Comparison of ENCODE assay signal across 11 mouse cellular contexts in genomic region chr2:137073473-137074312, GRCm38 (mm10). TPM values are rescaled to one million over a fixed set of nuclear protein-coding genes. Genes with fewer than 3 reads are reported as not detected.
DNase-seq lines count a peak whose midpoint lies in the region; ATAC-seq lines count a peak whose summit lies in the region.
"Had no signal": no experiment of that assay in that cellular context is flagged by ENCODE, and none has a peak within 500 bp of the region (broad histone marks: within the 10 kb centered on the region; RNA-seq: fewer than 3 reads in every experiment).

No protein-coding gene starts in this region.

- peak; percentile 2 for DNase-seq in kidney, adult 18-20 months
- no peak for DNase-seq in kidney, adult 11 months
- DNase-seq in embryo, embryonic 10.5 days (ENCODE audit: low spot score) = peak; percentile 75
- no peak for DNase-seq in forebrain, embryonic 10.5 days (ENCODE audit: extremely low spot score, low spot score)
- peak; percentile 87 for DNase-seq in midbrain, embryonic 11.5 days (ENCODE audit: low spot score, missing footprints)
- DNase-seq in cerebellum, adult 9-10 months = no peak
- DNase-seq in lung, adult 18-20 months = no peak
- no peak for DNase-seq in thymus, postnatal 14 days
- DNase-seq: adrenal gland, postnatal 36 days had no signal

- 18% methylated on average over 16 of the region's 16 CpGs for WGBS in forebrain, embryonic 10.5 days
- 13% methylated on average over 16 of the region's 16 CpGs for WGBS in midbrain, embryonic 11.5 days

- H3K4me2 ChIP-seq in midbrain, embryonic 11.5 days = no peak overlapping the region; the same call in 1 of the 2 replicates
- H3K4me2 ChIP-seq: limb, embryonic 13.5 days had no signal

- peaks cover 7% of the 10 kb centered on the region for H3K36me3 ChIP-seq in forebrain, embryonic 10.5 days (replicated peaks)
- no peaks in the 10 kb centered on the region for H3K36me3 ChIP-seq in midbrain, embryonic 11.5 days (ENCODE audit: control insufficient read depth, insufficient read depth, low read length)
- H3K36me3 ChIP-seq: limb, embryonic 13.5 days had no signal

- H3K9me3 ChIP-seq in forebrain, embryonic 10.5 days = no peaks in the 10 kb centered on the region
- H3K9me3 ChIP-seq in midbrain, embryonic 11.5 days (ENCODE audit: control insufficient read depth, low read length) = no peaks in the 10 kb centered on the region
- H3K9me3 ChIP-seq: G1E; limb, embryonic 13.5 days had no signal

- peak overlapping the region; percentile 72 for H3K27ac ChIP-seq in forebrain, embryonic 10.5 days
- peak overlapping the region; percentile 73 for H3K27ac ChIP-seq in midbrain, embryonic 11.5 days (ENCODE audit: low read depth, low read length)
- H3K27ac ChIP-seq: limb, embryonic 13.5 days had no signal

- ATAC-seq in midbrain, embryonic 11.5 days (ENCODE audit: low FRiP score) = peak; percentile 84

- H3K4me1 ChIP-seq in forebrain, embryonic 10.5 days = peaks cover 48% of the 10 kb centered on the region
- peaks cover 24% of the 10 kb centered on the region for H3K4me1 ChIP-seq in midbrain, embryonic 11.5 days (ENCODE audit: control insufficient read depth, insufficient read depth, low read length)

- peak overlapping the region; percentile 36; the same call in 1 of the 2 replicates for H3K9ac ChIP-seq in midbrain, embryonic 11.5 days (ENCODE audit: low read length)
- H3K9ac ChIP-seq: limb, embryonic 13.5 days had no signal

- no peaks in the 10 kb centered on the region for H3K27me3 ChIP-seq in forebrain, embryonic 10.5 days (ENCODE audit: poor library complexity, severe bottlenecking)
- H3K27me3 ChIP-seq in midbrain, embryonic 11.5 days (ENCODE audit: control insufficient read depth, insufficient read depth, low read length) = no peaks in the 10 kb centered on the region
- H3K27me3 ChIP-seq: limb, embryonic 13.5 days had no signal

- no peak overlapping the region for H3K4me3 ChIP-seq in forebrain, embryonic 10.5 days
- H3K4me3 ChIP-seq in midbrain, embryonic 11.5 days (ENCODE audit: low read depth, low read length) = no peak overlapping the region
- H3K4me3 ChIP-seq: limb, embryonic 13.5 days had no signal

RNA-seq across cellular contexts. Expression of gene Jag1, which starts 42.8 kb away (rescaled TPM):
- polyA plus RNA-seq in forebrain, embryonic 10.5 days (2016; fragmentation: Nextera tagmentation; extraction: Ambion mirVana) = 18.9 and 20.4 TPM in 2 replicates
- 35.4 TPM in 2 replicates for polyA plus RNA-seq in midbrain, embryonic 11.5 days (2014; fragmentation: Nextera tagmentation; extraction: Ambion mirVana)
- polyA plus RNA-seq: G1E had no signal

Comparison
In these comparisons a context has a peak if more than half of its experiments do, and no peak if none do; other contexts are left out.
1. DNase-seq: peak in kidney, adult 18-20 months (single experiment), embryo, embryonic 10.5 days (single experiment) and midbrain, embryonic 11.5 days (single experiment); none in kidney, adult 11 months (single experiment), forebrain, embryonic 10.5 days (single experiment), cerebellum, adult 9-10 months (single experiment), lung, adult 18-20 months (0 of 2) and thymus, postnatal 14 days (single experiment).